Mouse (Mus musculus): Measurements from ENCODE around the gene Pald1.

GRCm38 (mm10) chr10:61383715-61384047 lies 351 bp upstream of the Pald1 start:
- no peak for TF ChIP-seq MAX (IDR thresholded peaks at IDR 0.05)
- TF ChIP-seq MYOD1 (IDR thresholded peaks at IDR 0.05; ENCODE audit: control insufficient read depth, insufficient read length, low read depth) = no peak
- TF ChIP-seq CTCF (IDR thresholded peaks at IDR 0.05; ENCODE audit: control insufficient read depth, insufficient read depth, insufficient read length) = no peak
- TF ChIP-seq CEBPB (IDR thresholded peaks at IDR 0.05; ENCODE audit: low read depth) = no peak
- TF ChIP-seq USF1 (IDR thresholded peaks at IDR 0.05; ENCODE audit: low read depth) = no peak
